Mouse (Mus musculus) lung, adult 18-20 months (tissue): Measurements from ENCODE around the gene Stk39.

ENCODE experiments used
- DNase-seq, 2 experiments: peaks; one replicate each; pipeline ENCODE4 v3.0.0; 2022; ENCODE audit warnings: mixed read lengths in 2 of 2

Gene Stk39

GRCm38 (mm10) chr2:68379631-68380030, 92.4 kb downstream of the Stk39 start:
- DNase-seq, result no peak

- DNase-seq, result no peak
These were observed 93.7 kb downstream of the Stk39 start for GRCm38 (mm10) chr2:68378319-68378718.

DNA sequence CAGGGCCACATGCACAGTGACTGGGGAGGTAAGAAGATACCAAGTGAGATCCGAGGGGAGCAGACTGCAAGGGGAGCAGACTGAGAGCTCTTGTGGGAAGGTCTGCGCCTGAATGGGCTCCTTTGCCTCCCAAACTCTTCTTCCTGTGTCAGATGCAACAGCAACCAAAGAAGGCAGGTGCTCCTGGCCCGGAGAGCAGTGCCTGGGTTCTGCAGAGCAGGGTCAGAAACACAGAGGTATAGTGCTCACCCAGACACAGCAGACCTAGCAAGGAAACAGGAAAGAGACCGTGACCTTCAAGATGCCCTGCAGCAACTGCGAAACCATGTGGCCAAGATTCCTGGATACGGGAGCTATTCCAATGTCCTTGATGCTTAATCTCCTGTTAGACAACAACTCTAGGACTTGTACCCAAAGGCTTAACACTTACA, 94.8 kb downstream of the Stk39 start:
- DNase-seq, result no peak

- peak in 1 of 2 experiments; percentile 14 for DNase-seq
These were observed 95.4 kb downstream of the Stk39 start for GRCm38 (mm10) chr2:68376660-68377059.

GRCm38 (mm10) chr2:68374202-68374601, 97.9 kb downstream of the Stk39 start:
- no peak for DNase-seq

- DNase-seq, result no peak
These were observed 100.2 kb downstream of the Stk39 start for GRCm38 (mm10) chr2:68371912-68372311.

DNA sequence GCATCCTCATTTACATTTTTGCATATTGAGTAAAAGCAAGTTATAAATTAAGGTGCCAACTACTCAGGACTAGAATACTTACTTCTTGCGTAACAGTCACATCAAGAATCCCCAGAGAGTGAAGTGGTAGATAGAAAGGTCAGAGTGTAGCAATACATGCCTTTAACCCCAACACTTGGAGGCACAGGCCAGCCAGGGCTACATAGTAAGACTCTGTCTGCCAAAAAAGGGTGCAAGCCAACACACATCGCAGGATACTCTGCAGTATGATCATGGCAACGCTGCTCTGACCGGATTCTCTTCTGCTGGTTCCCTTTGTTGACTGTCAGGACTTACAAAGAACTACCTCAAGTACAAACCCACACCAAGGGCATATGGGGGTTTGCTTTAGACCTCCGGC, 101.7 kb downstream of the Stk39 start:
- DNase-seq, result no peak

GRCm38 (mm10) chr2:68369080-68369479, 103.0 kb downstream of the Stk39 start:
- DNase-seq, result no peak

- no peak for DNase-seq
These were observed 104.1 kb downstream of the Stk39 start for GRCm38 (mm10) chr2:68367944-68368343.

DNA sequence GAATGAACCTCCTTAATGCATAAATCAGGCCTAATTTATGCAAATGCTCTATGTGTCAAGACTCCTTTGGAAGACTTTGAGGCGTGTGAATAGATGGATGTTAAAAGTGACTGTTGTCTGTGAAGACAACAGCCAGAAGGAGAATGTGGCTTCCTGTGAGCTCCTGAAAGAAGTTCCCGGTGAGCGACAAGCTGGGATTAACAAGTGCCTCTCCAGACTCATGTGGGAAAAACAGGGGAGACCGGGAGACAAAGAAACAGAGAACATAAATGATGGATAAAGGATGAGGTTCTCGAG, 105.2 kb downstream of the Stk39 start:
- DNase-seq, result no peak

DNA sequence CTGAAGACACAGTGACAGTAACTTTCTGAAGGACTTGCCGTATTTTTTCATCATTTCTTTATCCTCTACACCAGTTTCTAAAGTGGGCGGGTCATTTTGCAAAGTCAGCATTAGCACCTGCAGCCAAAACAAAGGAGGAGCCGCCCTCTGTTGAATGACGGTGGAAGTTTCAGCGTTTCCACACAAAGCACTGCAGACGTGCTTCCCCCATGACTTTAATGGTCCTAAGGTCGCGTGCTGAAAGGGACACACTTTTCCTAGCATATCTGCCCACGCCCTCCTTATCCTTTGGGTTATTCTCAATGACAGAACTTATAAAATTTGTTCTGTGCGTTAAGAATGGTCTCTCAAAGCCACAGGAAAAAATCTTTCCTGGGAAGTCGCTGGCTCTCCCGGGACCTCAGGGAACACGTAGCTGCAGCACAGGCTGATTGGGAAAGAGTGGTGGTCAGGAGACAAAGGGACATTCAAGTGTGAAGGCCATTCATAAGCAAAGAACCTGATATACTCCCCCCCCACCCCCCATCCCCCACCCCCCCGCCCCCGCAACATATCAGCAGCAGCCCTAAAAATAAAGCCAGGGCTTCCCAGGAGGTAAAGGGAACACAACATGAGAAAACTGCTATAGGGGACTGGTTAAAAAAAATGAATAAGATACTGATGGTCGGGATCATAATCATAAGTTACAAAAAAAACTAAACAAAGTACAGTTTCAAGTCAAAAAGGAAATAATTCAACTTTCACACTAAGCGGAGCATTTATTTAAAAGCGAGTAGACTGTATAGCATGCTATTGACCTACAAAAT, 105.8 kb downstream of the Stk39 start:
- DNase-seq, result no peak

DNA sequence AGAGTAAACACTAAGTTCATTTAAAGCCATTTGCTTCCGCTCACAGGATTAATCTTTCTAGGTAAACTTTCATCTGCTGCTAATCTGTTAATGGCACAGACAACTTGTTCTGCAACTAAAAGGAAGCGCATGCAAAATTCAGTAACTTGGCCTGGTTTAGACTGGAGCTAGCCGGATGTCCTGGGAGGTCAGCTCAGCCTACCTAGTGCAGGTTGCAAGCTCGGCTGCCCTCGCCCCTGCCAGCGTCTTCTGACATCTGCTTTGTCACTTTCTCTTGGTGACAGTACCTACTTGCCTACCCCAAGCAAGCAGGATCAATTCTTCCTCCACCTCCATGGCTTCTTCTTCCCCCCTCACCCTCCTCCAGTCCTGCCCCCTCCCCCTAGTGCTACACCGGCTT, 106.6 kb downstream of the Stk39 start:
- DNase-seq, result no peak

DNA sequence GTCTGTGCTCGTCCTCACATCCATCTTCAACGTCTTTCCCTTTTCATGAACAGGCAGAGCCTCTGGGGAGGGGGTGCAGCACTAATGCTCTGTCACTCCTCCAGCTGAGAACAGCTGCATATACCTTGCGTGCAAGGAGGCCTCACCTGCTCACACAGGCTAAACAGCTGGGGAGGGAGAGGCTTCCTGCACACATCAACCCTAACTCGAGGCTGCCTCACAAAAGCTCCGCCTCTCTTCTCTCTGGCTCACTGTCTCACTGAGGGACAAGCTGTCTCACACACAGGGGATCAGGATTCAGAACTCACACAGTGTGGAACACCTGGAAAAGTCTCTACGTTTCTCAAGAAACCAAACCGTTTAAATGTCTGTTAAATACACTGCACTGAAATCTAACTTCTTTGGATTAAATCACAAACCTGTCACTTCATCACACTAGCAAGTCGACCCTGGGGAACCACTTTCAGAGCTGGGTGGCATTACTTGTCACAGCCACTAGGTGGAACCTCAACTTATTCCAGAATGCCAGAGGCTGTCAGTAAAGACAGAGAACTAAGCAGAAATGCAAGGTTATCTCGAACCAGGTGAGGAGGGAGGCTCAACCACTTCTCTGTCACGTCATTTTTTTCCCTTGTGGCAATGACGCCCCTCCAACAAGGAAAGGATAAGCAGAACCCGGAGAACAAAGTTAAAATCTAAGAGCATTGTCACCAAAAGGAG, 107.7 kb downstream of the Stk39 start:
- peak; percentile 23 to 27 for DNase-seq

- no peak for DNase-seq
These were observed 108.9 kb downstream of the Stk39 start for GRCm38 (mm10) chr2:68363159-68363558.

DNA sequence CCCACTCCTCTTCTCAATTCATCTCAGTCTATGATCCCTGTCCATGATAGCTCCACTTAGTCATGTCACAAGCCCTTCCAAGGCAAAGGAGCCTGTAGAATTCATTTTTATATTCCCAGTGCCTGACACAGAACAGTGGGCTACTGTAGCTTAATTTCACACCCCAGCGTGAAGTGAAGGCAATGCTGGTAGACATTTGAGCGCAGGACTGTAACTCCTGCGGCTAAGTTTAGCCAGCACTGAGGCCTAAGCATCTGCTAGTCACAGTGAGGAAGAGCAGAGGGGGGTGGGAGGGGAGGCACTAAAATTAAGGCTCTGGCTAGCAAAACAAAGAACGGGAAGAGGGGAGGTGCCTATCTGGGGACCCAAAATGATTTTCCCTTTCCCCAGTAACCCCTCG, 110.4 kb downstream of the Stk39 start:
- no peak for DNase-seq

GRCm38 (mm10) chr2:68350621-68351020, 121.4 kb downstream of the Stk39 start:
- DNase-seq, result peak; percentile 10 to 55

DNA sequence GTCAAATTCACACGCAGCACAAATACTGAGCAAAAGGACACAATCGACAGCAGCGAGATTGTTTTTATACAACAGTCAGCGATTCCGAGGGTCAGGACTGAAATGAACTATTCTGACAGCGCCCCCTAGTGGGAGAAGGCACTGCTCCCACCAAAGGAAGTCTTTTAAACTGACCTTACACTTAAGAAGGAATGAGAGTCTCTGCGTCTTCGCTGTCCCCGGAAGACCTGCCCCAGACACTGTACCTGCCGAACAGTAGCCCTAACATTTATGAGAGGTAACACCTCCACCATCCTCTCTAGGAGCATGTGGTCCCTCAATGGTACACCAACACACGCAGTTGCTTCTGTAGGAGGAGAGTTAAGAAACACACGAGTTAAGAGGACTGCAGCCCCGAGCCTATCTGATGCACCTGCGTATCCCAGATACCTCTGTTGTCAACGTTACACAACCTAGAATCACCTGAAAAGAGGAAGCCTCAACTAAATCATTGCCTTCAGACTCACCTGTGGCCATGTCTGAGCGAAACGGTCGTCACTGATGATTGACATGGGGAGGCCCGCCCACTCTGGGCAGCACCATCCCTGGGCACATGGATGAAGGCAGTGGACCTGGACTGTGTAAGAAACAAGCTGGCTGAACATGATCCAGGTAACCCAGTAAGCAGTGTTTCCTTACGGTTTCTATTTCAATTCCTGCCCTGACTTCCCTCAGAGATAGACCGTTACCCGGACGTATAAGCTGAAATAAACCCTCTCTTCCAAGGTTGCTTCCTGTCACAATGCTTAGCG, 122.3 kb downstream of the Stk39 start:
- peak; percentile 40 to 66 for DNase-seq

- no peak for DNase-seq
These were observed 123.1 kb downstream of the Stk39 start for GRCm38 (mm10) chr2:68348966-68349365.

- no peak for DNase-seq
These were observed 125.3 kb downstream of the Stk39 start for GRCm38 (mm10) chr2:68346606-68347237.

GRCm38 (mm10) chr2:68345269-68345668, 126.8 kb downstream of the Stk39 start:
- no peak for DNase-seq

GRCm38 (mm10) chr2:68343751-68344150, 128.3 kb downstream of the Stk39 start:
- DNase-seq, result no peak

DNA sequence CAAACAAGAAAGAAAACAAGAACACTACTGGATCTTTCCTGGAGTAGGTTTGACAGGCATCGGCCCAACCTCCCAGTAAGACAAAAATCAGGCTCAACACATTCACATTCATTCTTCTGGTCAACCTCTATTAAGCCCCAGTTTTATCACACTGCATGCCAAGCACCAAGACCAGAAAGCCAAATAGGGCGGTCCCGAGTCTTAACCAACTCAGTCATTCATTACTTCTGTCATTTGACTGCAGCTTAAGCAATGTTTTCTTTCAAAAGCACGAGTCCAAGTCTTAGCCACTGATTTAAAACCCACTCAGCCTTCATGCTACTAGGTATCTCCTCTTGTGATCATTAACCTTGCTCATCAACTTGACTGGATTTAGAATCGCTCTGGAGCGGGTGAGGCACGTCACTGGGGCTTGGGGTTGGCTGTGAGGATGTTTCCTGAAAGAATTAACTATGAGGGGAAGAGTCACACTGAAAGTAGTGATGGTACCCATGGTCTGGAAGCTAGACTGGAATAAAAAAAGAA, 129.9 kb downstream of the Stk39 start:
- DNase-seq, result no peak

- no peak for DNase-seq
These were observed 135.2 kb downstream of the Stk39 start for GRCm38 (mm10) chr2:68336913-68337312.
